ENCODE assay signal across 13 mouse cellular contexts in the genomic region with DNA sequence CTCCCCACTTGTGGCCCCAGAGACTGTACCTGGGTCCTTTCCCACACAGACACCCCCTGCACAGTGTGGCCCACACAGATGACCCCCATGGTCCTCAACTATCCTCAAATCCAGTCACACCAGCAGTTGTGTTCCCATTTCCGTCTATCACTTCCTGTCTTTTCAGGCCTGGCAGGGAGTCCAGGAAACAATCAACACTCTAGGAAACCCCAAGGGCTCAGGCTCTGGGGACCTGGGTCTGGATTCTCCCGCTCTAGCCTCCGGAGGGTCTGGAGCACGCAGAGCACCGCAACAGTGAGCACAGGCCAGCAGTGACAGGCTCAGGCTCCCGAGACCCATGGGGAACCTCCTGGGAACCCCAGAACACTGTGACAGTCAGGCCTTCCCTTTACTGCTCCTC. TPM values are rescaled to one million over a fixed set of nuclear protein-coding genes. Genes with fewer than 3 reads are reported as not detected.
DNase-seq lines count a peak whose midpoint lies in the region; ATAC-seq lines count a peak whose summit lies in the region.
"Had no signal": no experiment of that assay in that cellular context is flagged by ENCODE, and none has a peak within 500 bp of the region (broad histone marks: within the 10 kb centered on the region; RNA-seq: fewer than 3 reads in every experiment).

No protein-coding gene starts in this region.

- DNase-seq in kidney, adult 9 months = no peak
- no peak for DNase-seq in embryonic facial prominence, embryonic 11.5 days (ENCODE audit: low spot score)
- no peak for DNase-seq in testis, postnatal 10 days (ENCODE audit: low spot score)
- DNase-seq in gastrocnemius, postnatal 10 days = no peak
- no peak for DNase-seq in adrenal gland, postnatal 36 days
- DNase-seq: cerebellum, adult 9-11 months had no signal

- WGBS in kidney, embryonic 15.5 days = 45% methylated on average over 6 of the region's 6 CpGs
- 41% methylated on average over 6 of the region's 6 CpGs for WGBS in embryonic facial prominence, embryonic 11.5 days
- WGBS in heart, embryonic 14.5 days = 45% methylated on average over 6 of the region's 6 CpGs
- 45% methylated on average over 6 of the region's 6 CpGs for WGBS in liver, embryonic 12.5 days (ENCODE audit: insufficient replicate concordance)

- 0 out of 2 replicates have a peak, but pooled peaks cover 4% of the 10 kb centered on the region for H3K27me3 ChIP-seq in kidney, embryonic 15.5 days
- H3K27me3 ChIP-seq in embryonic facial prominence, embryonic 11.5 days (ENCODE audit: control insufficient read depth, insufficient read depth, low read length) = no peaks in the 10 kb centered on the region; the same call in 1 of the 2 replicates
- H3K27me3 ChIP-seq in heart, embryonic 14.5 days (ENCODE audit: control insufficient read depth, insufficient read depth, low read length) = peaks cover 11% of the 10 kb centered on the region; the same call in 1 of the 2 replicates
- peaks cover 76% of the 10 kb centered on the region for H3K27me3 ChIP-seq in liver, embryonic 12.5 days (replicated peaks)

- peak overlapping the region; percentile 85 for H3K4me3 ChIP-seq in kidney, embryonic 15.5 days (replicated peaks)
- H3K4me3 ChIP-seq in embryonic facial prominence, embryonic 11.5 days (ENCODE audit: low read depth, low read length) = no peak overlapping the region
- H3K4me3 ChIP-seq in heart, embryonic 14.5 days (ENCODE audit: control insufficient read depth in 1 of 2, insufficient read depth in 1 of 2, low read depth in 1 of 2, low read length in 2 of 2) = peak overlapping the region in 1 of 2 experiments; percentile 5; a peak in 2 of 4 replicates
- H3K4me3 ChIP-seq in liver, embryonic 12.5 days = no peak overlapping the region
- H3K4me3 ChIP-seq: liver, embryonic 15.5 days had no signal

- no peak for ATAC-seq in kidney, embryonic 15.5 days (replicated peaks; ENCODE audit: low FRiP score)
- ATAC-seq in embryonic facial prominence, embryonic 11.5 days (replicated peaks; ENCODE audit: insufficient number of reproducible peaks, low FRiP score, low TSS enrichment, low read depth) = no peak
- ATAC-seq in heart, embryonic 14.5 days (ENCODE audit: insufficient number of reproducible peaks, insufficient read depth, low FRiP score, low read depth) = no peak
- no peak for ATAC-seq in liver, embryonic 12.5 days
- ATAC-seq: inflammation-experienced regulatory T-cells, adult 6 months had no signal

- peak overlapping the region; percentile 92 for H3K9ac ChIP-seq in kidney, embryonic 15.5 days
- H3K9ac ChIP-seq in embryonic facial prominence, embryonic 11.5 days (replicated peaks; ENCODE audit: low read length) = peak overlapping the region; percentile 95
- H3K9ac ChIP-seq in heart, embryonic 14.5 days (ENCODE audit: low read length) = peak overlapping the region; percentile 95
- peak overlapping the region; percentile 14 for H3K9ac ChIP-seq in liver, embryonic 12.5 days
- H3K9ac ChIP-seq: liver, embryonic 15.5 days had no signal

- peak overlapping the region; percentile 93 for H3K4me2 ChIP-seq in kidney, embryonic 15.5 days
- peak overlapping the region; percentile 82 for H3K4me2 ChIP-seq in embryonic facial prominence, embryonic 11.5 days (ENCODE audit: low read depth, low read length)
- H3K4me2 ChIP-seq in heart, embryonic 14.5 days (ENCODE audit: low read length) = peak overlapping the region; percentile 97
- peak overlapping the region; percentile 89 for H3K4me2 ChIP-seq in liver, embryonic 12.5 days

- peak overlapping the region; percentile 42; the same call in 1 of the 2 replicates for H3K27ac ChIP-seq in kidney, embryonic 15.5 days
- H3K27ac ChIP-seq in embryonic facial prominence, embryonic 11.5 days (replicated peaks; ENCODE audit: low read depth, low read length) = no peak overlapping the region
- H3K27ac ChIP-seq in heart, embryonic 14.5 days (replicated peaks in 1 of 2; ENCODE audit: control insufficient read depth in 1 of 2, insufficient read depth in 1 of 2, low read depth in 2 of 2, low read length in 2 of 2) = no peak overlapping the region
- no peak overlapping the region for H3K27ac ChIP-seq in liver, embryonic 12.5 days
- H3K27ac ChIP-seq: liver, embryonic 15.5 days had no signal

- no peaks in the 10 kb centered on the region for H3K36me3 ChIP-seq in kidney, embryonic 15.5 days
- no peaks in the 10 kb centered on the region for H3K36me3 ChIP-seq in embryonic facial prominence, embryonic 11.5 days (replicated peaks; ENCODE audit: control insufficient read depth, insufficient read depth, low read depth, low read length)
- no peaks in the 10 kb centered on the region for H3K36me3 ChIP-seq in heart, embryonic 14.5 days (ENCODE audit: control insufficient read depth, insufficient read depth, low read length)
- no peaks in the 10 kb centered on the region for H3K36me3 ChIP-seq in liver, embryonic 12.5 days
- H3K36me3 ChIP-seq: liver, embryonic 15.5 days had no signal

- H3K4me1 ChIP-seq in kidney, embryonic 15.5 days = peaks cover 81% of the 10 kb centered on the region
- H3K4me1 ChIP-seq in embryonic facial prominence, embryonic 11.5 days (ENCODE audit: control insufficient read depth, insufficient read depth, low read length) = peaks cover 32% of the 10 kb centered on the region
- peaks cover 42 to 59% of the 10 kb centered on the region in 2 experiments for H3K4me1 ChIP-seq in heart, embryonic 14.5 days (ENCODE audit: control insufficient read depth in 2 of 2, insufficient read depth in 2 of 2, low read length in 2 of 2)
- peaks cover 96% of the 10 kb centered on the region for H3K4me1 ChIP-seq in liver, embryonic 12.5 days

- H3K9me3 ChIP-seq in kidney, embryonic 15.5 days (replicated peaks) = no peaks in the 10 kb centered on the region
- no peaks in the 10 kb centered on the region for H3K9me3 ChIP-seq in embryonic facial prominence, embryonic 11.5 days (replicated peaks; ENCODE audit: control insufficient read depth, low read length)
- H3K9me3 ChIP-seq in heart, embryonic 14.5 days (ENCODE audit: control insufficient read depth, low read length) = no peaks in the 10 kb centered on the region
- no peaks in the 10 kb centered on the region for H3K9me3 ChIP-seq in liver, embryonic 12.5 days (replicated peaks)
- H3K9me3 ChIP-seq: liver, embryonic 15.5 days had no signal

RNA-seq across cellular contexts. Expression of a gene that starts 2.4 kb away (rescaled TPM):
- 9.8 and 11.0 TPM in 2 replicates for polyA plus RNA-seq in kidney, embryonic 15.5 days (2015; fragmentation: Nextera tagmentation; extraction: Ambion mirVana)
- polyA plus RNA-seq in embryonic facial prominence, embryonic 11.5 days (2014; fragmentation: Nextera tagmentation; extraction: Ambion mirVana) = 8.6 and 9.0 TPM in 2 replicates
- polyA plus RNA-seq in heart, embryonic 14.5 days (2014; fragmentation: Nextera tagmentation; extraction: Ambion mirVana) = 5.4 and 7.2 TPM in 2 replicates
- 1.9 and 2.0 TPM in 2 replicates for polyA plus RNA-seq in liver, embryonic 12.5 days (2016; fragmentation: Nextera tagmentation; extraction: Ambion mirVana)
- 10 to 100 TPM in 1 of 2 experiments, 1 to 10 TPM in 1; 10.0 to 14.8 TPM for total RNA-seq in gastrocnemius, postnatal 10 days (2021)
- 10 to 100 TPM; 10.0 to 10.1 TPM for total RNA-seq in adrenal gland, postnatal 36 days (2021)
- polyA plus RNA-seq: inflammation-experienced regulatory T-cells, adult 6 months had no signal

RNA-seq across cellular contexts. Expression of a gene that starts 16.8 kb away (rescaled TPM):
- polyA plus RNA-seq in kidney, embryonic 15.5 days (2015; fragmentation: Nextera tagmentation; extraction: Ambion mirVana) = 5.6 and 6.4 TPM in 2 replicates
- polyA plus RNA-seq in embryonic facial prominence, embryonic 11.5 days (2014; fragmentation: Nextera tagmentation; extraction: Ambion mirVana) = 3.4 and 3.6 TPM in 2 replicates
- 3.3 and 3.4 TPM in 2 replicates for polyA plus RNA-seq in heart, embryonic 14.5 days (2014; fragmentation: Nextera tagmentation; extraction: Ambion mirVana)
- 1.4 and 1.6 TPM in 2 replicates for polyA plus RNA-seq in liver, embryonic 12.5 days (2016; fragmentation: Nextera tagmentation; extraction: Ambion mirVana)
- total RNA-seq in gastrocnemius, postnatal 10 days (2021) = under 1 TPM; 0.40 to 0.50 TPM
- total RNA-seq in adrenal gland, postnatal 36 days (2021) = under 1 TPM in 1 of 2 experiments, not detected in 1; 0.43 TPM
- total RNA-seq: adrenal gland, adult 18-20 months had no signal
- polyA plus RNA-seq: frontal cortex, adult 2 months had no signal

RNA-seq across cellular contexts. Expression of a gene that starts 19.9 kb away (rescaled TPM):
- 643 and 689 TPM in 2 replicates for polyA plus RNA-seq in kidney, embryonic 15.5 days (2015; fragmentation: Nextera tagmentation; extraction: Ambion mirVana)
- polyA plus RNA-seq in embryonic facial prominence, embryonic 11.5 days (2014; fragmentation: Nextera tagmentation; extraction: Ambion mirVana) = 562 and 613 TPM in 2 replicates
- polyA plus RNA-seq in heart, embryonic 14.5 days (2014; fragmentation: Nextera tagmentation; extraction: Ambion mirVana) = 440 and 513 TPM in 2 replicates
- polyA plus RNA-seq in liver, embryonic 12.5 days (2016; fragmentation: Nextera tagmentation; extraction: Ambion mirVana) = 472 and 487 TPM in 2 replicates
- total RNA-seq in gastrocnemius, postnatal 10 days (2021) = 100 to 1,000 TPM; 699 to 738 TPM
- 100 to 1,000 TPM; 847 to 904 TPM for total RNA-seq in adrenal gland, postnatal 36 days (2021)

RNA-seq across cellular contexts. Expression of a gene that starts 34.9 kb away (rescaled TPM):
- 28.4 and 33.7 TPM in 2 replicates for polyA plus RNA-seq in kidney, embryonic 15.5 days (2015; fragmentation: Nextera tagmentation; extraction: Ambion mirVana)
- 18.8 and 21.2 TPM in 2 replicates for polyA plus RNA-seq in embryonic facial prominence, embryonic 11.5 days (2014; fragmentation: Nextera tagmentation; extraction: Ambion mirVana)
- 17.8 and 19.5 TPM in 2 replicates for polyA plus RNA-seq in heart, embryonic 14.5 days (2014; fragmentation: Nextera tagmentation; extraction: Ambion mirVana)
- 18.8 and 22.1 TPM in 2 replicates for polyA plus RNA-seq in liver, embryonic 12.5 days (2016; fragmentation: Nextera tagmentation; extraction: Ambion mirVana)
- 10 to 100 TPM; 14.8 to 20.1 TPM for total RNA-seq in gastrocnemius, postnatal 10 days (2021)
- 10 to 100 TPM; 23.5 to 23.7 TPM for total RNA-seq in adrenal gland, postnatal 36 days (2021)

Comparison
In these comparisons a context has a peak if more than half of its experiments do, and no peak if none do; other contexts are left out.
1. H3K9ac ChIP-seq: peak in every context shown above with its lines; median percentile 95 in embryonic facial prominence, embryonic 11.5 days; 95 in heart, embryonic 14.5 days; 92 in kidney, embryonic 15.5 days; 14 in liver, embryonic 12.5 days.